Comparison of ENCODE assay signal across 17 mouse cellular contexts in genomic region chr7:143588006-143588405, GRCm38 (mm10). TPM values are rescaled to one million over a fixed set of nuclear protein-coding genes. Genes with fewer than 3 reads are reported as not detected.
DNase-seq lines count a peak whose midpoint lies in the region; ATAC-seq lines count a peak whose summit lies in the region.
"Had no signal": no experiment of that assay in that cellular context is flagged by ENCODE, and none has a peak within 500 bp of the region (broad histone marks: within the 10 kb centered on the region; RNA-seq: fewer than 3 reads in every experiment).

No protein-coding gene starts in this region.

- H3K4me3 ChIP-seq in heart, embryonic 12.5 days: no peak overlapping the region
- H3K4me3 ChIP-seq: erythroblast, embryonic 14.5 days; hindbrain, embryonic 15.5 days; midbrain, embryonic 15.5 days had no signal

- H3K4me1 ChIP-seq in heart, embryonic 12.5 days (replicated peaks): no peaks in the 10 kb centered on the region
- H3K4me1 ChIP-seq: hindbrain, embryonic 15.5 days; midbrain, embryonic 15.5 days had no signal

- no peaks in the 10 kb centered on the region for H3K27me3 ChIP-seq in heart, embryonic 12.5 days (replicated peaks)
- H3K27me3 ChIP-seq: hindbrain, embryonic 15.5 days; midbrain, embryonic 15.5 days had no signal

- H3K27ac ChIP-seq in heart, embryonic 12.5 days (ENCODE audit: poor library complexity, severe bottlenecking): no peak overlapping the region
- H3K27ac ChIP-seq: hindbrain, embryonic 15.5 days; macrophage; midbrain, embryonic 15.5 days had no signal

- H3K36me3 ChIP-seq in heart, embryonic 12.5 days: peaks cover 79% of the 10 kb centered on the region

- WGBS in heart, embryonic 12.5 days: 82% methylated on average over 4 of the region's 4 CpGs

- no peak overlapping the region for H3K9ac ChIP-seq in heart, embryonic 12.5 days
- H3K9ac ChIP-seq: forebrain, postnatal 0 days; hindbrain, embryonic 15.5 days; midbrain, embryonic 15.5 days had no signal

- peak; percentile 98 for DNase-seq in heart, adult 11 months
- peak; percentile 47 for DNase-seq in cerebellum, adult 8-10 months
- DNase-seq in gastrocnemius, postnatal 10 days: peak; percentile 19
- DNase-seq in heart, postnatal 4 days: peak; percentile 19
- no peak for DNase-seq in spleen, adult 18-20 months
- DNase-seq in kidney, adult 9 months: no peak
- no peak for DNase-seq in spleen, postnatal 36 days (ENCODE audit: low spot score in 2 of 2)
- DNase-seq: forebrain, postnatal 0 days; kidney, adult 2 months; lung, adult 2 months had no signal

- ATAC-seq in heart, embryonic 12.5 days (ENCODE audit: insufficient number of reproducible peaks, low FRiP score): no peak
- ATAC-seq: activated CD4-positive, CD25-positive, alpha-beta regulatory T cell, adult 4 months; forebrain, postnatal 0 days; midbrain, embryonic 15.5 days had no signal

- H3K4me2 ChIP-seq in heart, embryonic 12.5 days: no peak overlapping the region
- H3K4me2 ChIP-seq: hindbrain, embryonic 15.5 days; midbrain, embryonic 15.5 days had no signal

- H3K9me3 ChIP-seq in heart, embryonic 12.5 days (replicated peaks): no peaks in the 10 kb centered on the region
- H3K9me3 ChIP-seq: hindbrain, embryonic 15.5 days; midbrain, embryonic 15.5 days had no signal

RNA-seq across cellular contexts. Expression of gene Cars, which starts 11.9 kb away (rescaled TPM):
- 28.4 and 31.3 TPM in 2 replicates for polyA plus RNA-seq in heart, embryonic 12.5 days (2016; fragmentation: Nextera tagmentation; extraction: Ambion mirVana)
- 10 to 100 TPM; 36.0 to 43.5 TPM for total RNA-seq in gastrocnemius, postnatal 10 days (2021)
- total RNA-seq in heart, postnatal 4 days (2021): 10 to 100 TPM; 24.5 to 27.1 TPM

RNA-seq across cellular contexts. Expression of gene Nap1l4, which starts 39.1 kb away (rescaled TPM):
- 236 and 244 TPM in 2 replicates for polyA plus RNA-seq in heart, embryonic 12.5 days (2016; fragmentation: Nextera tagmentation; extraction: Ambion mirVana)
- 100 to 1,000 TPM; 164 to 169 TPM for total RNA-seq in gastrocnemius, postnatal 10 days (2021)
- total RNA-seq in heart, postnatal 4 days (2021): 100 to 1,000 TPM; 203 to 204 TPM

RNA-seq across cellular contexts. Expression of gene Tnfrsf26, which starts 40.5 kb away (rescaled TPM):
- polyA plus RNA-seq in heart, embryonic 12.5 days (2016; fragmentation: Nextera tagmentation; extraction: Ambion mirVana): 0.43 and 0.46 TPM in 2 replicates
- total RNA-seq in gastrocnemius, postnatal 10 days (2021): under 1 TPM; 0.33 to 0.75 TPM
- 1 to 10 TPM; 1.0 to 1.4 TPM for total RNA-seq in heart, postnatal 4 days (2021)
- polyA plus RNA-seq: erythroblast, embryonic 14.5 days; testis, adult 2 months had no signal

Comparison
In these comparisons a context has a peak if more than half of its experiments do, and no peak if none do; other contexts are left out.
1. DNase-seq: peak in heart, adult 11 months (single experiment), cerebellum, adult 8-10 months (single experiment), gastrocnemius, postnatal 10 days (single experiment) and heart, postnatal 4 days (single experiment); none in spleen, adult 18-20 months (0 of 2), kidney, adult 9 months (single experiment) and spleen, postnatal 36 days (0 of 2).